Mouse (Mus musculus) neutrophil, adult 65 days (primary cell): ENCODE results near the gene Gnpat. TPM values are rescaled to one million over a fixed set of nuclear protein-coding genes. Genes with fewer than 3 reads are reported as not detected.

ENCODE experiments used
- total RNA-seq: library from RNA; stranded (reverse); gene quantifications from 2 replicates; pipeline ENCODE4 v1.2.4, GENCODE M21; 2023

Gnpat gene
- 25.6 and 27.7 TPM in 2 replicates for total RNA-seq

DNA sequence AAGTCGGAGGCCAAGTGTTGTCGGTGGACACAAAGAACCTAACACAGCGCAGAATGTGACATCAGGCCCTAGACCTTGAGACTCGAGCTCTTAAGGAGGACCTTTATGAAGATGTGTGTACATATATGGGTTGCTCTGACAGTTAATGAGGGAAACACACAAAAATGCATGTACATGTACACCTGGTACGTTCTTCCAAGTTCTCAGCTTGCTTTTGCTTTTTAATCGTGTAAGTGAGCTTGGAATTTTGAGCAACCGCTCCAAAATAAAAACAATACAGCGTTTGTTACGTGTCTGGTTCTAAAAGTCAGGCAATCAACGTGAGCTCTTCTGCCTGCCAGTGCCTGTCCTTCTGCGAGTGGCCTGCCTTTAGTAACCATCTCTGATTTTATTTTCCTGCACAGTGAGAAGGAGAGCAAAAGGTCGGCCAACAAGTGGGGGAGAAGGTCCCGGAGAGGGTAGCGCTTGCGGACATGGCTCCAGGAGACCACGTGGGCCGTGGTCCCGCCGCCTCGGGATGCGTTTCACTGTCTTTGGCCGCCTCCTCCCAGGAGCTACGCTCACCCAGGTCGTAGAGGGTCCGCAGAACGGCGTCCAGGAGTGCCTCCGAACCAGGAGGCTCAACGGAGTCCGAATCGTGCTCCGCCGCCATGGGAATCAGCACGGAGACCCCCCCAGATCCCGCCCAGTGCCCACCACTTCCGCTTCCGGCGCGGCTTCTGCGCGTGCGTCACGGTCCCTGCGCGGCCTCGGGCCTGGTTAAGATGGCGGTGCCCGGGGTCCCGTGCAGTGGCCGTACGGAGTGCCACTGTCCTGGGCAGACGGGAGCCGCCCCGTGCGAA lies at the start of gene Gnpat, which contains the start of gene 2810004N23Rik:
Gnpat (plus strand) TSS at position 713 of the 842 bp plus-strand sequence.
2810004N23Rik (minus strand) TSS at position 800 of the 842 bp plus-strand sequence.

DNA sequence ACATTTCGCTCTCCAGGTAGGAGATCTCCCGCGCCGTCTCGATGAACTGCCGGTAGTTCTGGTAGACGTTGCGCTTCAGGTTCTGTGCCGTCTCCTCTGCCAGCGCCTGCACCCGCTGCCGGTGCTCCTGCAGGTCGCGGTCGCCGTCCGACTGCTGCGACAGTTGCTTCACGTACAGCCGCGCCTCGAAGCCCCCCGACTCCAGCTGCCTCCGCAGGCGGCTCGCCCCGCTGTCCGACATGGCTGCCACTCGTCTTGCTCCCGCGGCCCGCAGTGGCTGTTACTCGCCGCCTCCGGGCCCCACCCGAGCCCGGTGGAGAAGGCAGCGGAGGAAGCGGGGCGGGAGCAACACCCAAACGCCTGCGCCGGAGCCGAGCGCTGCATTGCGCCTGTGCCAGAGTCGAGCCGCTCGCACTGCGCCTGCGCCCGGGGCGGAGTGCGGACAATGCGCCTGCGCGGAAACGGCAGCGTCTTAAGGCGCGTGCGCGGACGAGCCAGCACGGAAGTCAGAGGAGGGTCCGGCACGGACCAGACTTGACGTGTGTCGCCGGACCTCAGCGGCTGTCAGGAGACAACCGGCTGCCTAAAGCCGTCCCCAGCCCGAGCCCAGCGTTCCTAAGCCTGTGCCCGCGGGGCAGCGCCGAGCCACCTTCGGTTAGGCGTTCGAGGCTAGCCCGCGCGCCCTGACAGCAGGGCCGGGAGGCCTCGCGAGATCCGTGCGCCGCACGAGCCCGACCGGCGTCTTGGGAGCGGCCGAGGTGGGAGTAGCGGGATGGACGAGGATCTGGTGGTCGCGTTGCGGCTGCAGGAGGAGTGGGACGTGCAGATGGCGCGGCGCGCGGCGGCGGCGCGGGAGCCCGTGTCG lies 34.8 kb downstream of the Gnpat start, which contains the start of the genes Exoc8 and Sprtn:
Exoc8 (minus strand) TSS at position 320 of the 865 bp plus-strand sequence.
Sprtn (plus strand) TSS at position 501 of the 865 bp plus-strand sequence.

Other genes starting within 250 kb of the Gnpat start
- 2.9 and 3.8 TPM in 2 replicates for gene 2310022B05Rik, start 199.7 kb upstream of the Gnpat start, total RNA-seq
- gene Ttc13, start 141.1 kb upstream of the Gnpat start, total RNA-seq = 38.5 and 39.1 TPM in 2 replicates
- 2.1 and 2.5 TPM in 2 replicates for gene Arv1, start 140.9 kb upstream of the Gnpat start, total RNA-seq
- gene Fam89a, start 111.2 kb upstream of the Gnpat start, total RNA-seq = not detected in 2 replicates
- gene Trim67, start 69.9 kb upstream of the Gnpat start, total RNA-seq = not detected in 2 replicates
- gene 2810004N23Rik, start 87 bp downstream of the Gnpat start, total RNA-seq = 6.0 and 10.2 TPM in 2 replicates
- gene Exoc8, start 34.7 kb downstream of the Gnpat start, total RNA-seq = 10.3 and 13.0 TPM in 2 replicates
- 17.2 and 19.7 TPM in 2 replicates for gene Sprtn, start 34.9 kb downstream of the Gnpat start, total RNA-seq
- gene Egln1, start 86.3 kb downstream of the Gnpat start, total RNA-seq = 15.7 and 24.5 TPM in 2 replicates
- gene Tsnax, start 150.0 kb downstream of the Gnpat start, total RNA-seq = 10.9 and 14.5 TPM in 2 replicates
- 5.3 and 6.0 TPM in 2 replicates for gene Disc1, start 191.2 kb downstream of the Gnpat start, total RNA-seq